Mouse (Mus musculus) embryo, embryonic 10.5 days (tissue): ENCODE measurements around the gene Zfp341.

Experiments used
- DNase-seq: peaks from one replicate; pipeline ENCODE4 v3.0.0-alpha.2; 2015; ENCODE audit warnings: low spot score

The Zfp341 gene

DNA sequence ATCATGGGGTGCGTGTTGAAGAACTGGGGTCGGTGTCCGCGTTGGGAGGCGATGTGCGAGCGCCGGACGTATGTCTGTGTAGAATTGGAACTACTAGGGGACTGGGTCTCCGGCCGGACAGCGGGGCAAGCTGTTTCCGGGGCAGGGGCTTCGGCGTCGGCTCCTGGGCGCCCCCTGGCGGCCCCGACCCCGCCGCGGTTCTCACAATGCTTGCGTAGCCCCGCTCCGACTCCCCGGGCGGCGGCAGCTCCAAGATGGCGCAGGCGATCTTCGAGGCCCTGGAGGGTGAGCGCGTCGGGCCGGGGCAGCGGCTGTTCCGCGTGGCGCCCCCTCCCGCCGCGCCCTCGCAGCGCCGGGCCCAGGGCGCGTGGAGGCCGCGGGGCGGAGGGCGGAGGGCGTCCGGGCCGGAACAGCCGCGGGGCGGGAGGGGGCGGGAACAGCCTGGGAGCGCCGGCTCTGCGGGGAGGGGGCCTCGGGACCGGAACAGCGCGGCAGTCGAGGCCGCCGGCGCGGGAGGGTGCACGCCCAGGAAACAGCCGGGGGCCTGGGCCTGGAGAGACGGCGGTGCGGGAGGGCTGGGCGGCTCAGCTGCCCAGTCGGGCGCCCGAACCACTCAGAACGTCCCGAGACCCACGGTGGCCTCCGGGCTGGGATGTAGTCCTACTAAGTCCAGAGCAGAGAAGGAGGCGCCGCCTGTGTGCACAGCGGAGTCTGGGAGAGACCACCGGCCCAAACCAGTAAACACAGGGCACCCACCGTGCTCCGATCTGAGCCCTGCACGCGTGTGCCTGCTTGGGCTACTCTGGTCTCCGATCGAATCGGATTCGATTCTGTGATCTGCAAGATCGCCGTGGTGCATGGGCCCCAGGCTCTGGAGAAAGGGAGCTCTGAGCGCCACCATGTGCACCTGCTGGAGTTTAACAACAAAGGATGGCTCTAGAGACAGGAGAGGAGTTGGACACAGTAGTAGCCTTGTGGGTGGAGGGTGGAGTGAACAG is at the start of gene Zfp341, which contains the start of gene 4930519P11Rik:
TSS of gene Zfp341 (plus strand) at position 180 of the 998 bp plus-strand sequence.
TSS of gene 4930519P11Rik (minus strand) at position 320 of the 998 bp plus-strand sequence.
- DNase-seq, result peak; percentile 93

DNA sequence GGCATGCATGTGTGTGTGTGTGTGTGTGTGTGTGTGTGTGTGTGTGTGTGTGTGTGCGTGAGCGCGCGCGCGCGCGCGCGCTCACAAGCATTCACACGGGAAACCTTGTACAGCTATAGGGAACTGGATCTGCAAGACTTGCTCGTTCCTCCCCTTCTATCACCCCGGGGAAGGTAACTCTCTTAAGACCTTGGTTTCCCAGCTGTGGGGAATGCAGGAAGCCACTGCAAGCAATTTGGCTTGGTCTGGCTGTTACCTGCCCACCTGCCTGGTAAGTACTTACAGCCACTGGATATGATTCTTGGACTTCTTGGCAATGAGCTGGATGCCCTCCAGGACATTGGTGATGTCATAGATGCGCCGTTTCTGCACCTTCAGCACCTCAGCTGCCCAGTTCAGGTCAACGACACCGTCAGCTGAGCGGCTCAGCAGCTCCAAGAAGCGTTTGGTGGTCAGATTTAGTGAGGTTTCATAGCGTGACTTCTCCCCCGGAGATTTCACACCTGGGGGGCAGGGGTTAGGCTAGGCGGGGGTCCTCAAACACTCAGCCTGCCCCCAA is 49.4 kb upstream of the Zfp341 start:
- DNase-seq, result no peak

DNA sequence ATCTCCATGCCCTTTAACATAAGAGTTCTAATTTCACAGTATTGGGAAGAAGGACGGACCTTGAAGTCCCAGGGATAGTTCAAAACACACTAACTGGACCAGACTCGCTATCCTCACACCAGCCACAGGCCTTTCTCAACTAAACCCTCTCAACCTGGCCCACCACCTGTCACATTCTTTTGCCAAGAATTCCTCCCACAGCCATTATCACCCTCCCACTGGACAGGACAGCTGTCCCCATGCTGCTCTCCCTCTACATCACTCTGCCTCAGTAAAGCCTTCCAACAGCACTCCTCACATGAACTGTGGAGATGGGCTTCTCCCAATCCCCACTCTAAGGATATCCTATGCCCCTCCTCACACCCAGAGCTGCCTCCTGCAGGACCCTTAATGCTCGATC is 47.5 kb upstream of the Zfp341 start:
- DNase-seq, result no peak

DNA sequence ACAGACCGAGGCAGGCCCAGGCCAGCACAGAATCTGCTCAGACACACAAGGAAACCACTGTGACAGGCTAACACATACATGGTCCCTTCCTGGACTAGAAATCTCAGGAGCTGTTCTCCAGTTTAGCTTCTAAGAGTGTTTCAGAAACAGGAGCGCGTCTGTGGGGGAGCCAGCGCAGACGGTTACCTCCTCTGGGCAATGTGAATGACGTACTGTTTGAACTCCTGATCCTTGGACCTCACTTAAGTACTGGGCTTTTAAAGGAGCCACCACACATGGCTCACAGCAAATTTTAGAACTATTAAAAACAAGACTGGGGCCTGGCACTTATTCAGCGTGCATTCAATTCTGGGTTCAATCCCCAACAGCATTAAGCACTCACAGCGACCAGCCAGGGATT is 46.5 kb upstream of the Zfp341 start:
- DNase-seq, result no peak

DNA sequence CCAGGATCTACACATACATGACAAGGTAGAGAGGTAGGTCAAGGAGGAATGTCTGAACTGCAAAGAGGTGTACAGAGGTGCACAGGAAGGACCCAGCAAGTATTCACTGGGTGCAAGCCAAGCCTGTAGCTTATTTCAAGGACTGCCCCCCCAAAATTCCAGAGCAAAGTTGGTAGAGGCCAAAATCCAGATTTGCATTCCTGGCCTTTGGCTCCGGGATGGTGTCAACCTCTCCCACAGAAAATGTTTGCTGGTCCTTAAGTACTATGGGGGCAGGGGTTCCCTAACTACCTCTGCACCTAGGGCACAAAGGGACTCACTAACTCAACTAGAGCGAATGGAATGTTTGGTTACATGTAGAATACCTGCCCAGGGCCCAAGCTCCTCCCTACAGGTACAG is 45.3 kb upstream of the Zfp341 start:
- DNase-seq, result no peak

DNA sequence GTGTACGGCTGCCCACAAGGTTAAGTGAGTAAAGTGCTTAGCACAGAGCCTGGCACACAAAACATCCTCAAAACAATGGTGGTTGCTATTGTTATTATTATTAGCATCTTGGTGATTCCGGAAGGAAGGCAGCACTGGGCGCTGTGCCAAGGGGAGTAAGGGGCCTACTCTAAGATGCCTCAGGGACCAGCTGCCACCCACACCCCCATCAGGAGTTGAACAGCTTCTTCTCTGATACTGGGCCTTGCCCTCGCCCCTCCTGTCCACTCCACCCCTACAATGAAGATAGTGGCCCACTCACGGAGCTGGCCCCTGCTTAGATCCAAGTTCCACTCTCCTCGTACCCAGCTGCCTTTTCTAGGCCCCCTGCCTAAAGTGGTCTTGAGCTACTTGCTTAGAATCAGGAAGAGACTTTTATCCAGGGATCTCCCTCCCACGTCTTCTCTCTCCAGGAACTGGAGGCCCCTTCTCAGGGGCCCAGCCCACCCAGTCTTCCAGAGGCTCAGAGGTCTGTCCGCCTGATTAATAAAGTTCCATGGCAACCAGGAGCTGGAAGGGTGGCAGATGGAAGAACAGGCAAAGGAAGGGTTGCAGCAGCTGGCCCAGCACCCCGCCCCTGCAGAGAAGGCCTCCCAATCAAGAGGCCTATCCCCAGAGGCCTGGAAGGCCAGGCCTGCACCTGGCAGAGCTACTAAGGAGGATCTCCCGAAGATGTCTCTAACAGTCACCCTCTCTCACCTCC is 44.6 kb upstream of the Zfp341 start:
- peak; percentile 64 for DNase-seq

DNA sequence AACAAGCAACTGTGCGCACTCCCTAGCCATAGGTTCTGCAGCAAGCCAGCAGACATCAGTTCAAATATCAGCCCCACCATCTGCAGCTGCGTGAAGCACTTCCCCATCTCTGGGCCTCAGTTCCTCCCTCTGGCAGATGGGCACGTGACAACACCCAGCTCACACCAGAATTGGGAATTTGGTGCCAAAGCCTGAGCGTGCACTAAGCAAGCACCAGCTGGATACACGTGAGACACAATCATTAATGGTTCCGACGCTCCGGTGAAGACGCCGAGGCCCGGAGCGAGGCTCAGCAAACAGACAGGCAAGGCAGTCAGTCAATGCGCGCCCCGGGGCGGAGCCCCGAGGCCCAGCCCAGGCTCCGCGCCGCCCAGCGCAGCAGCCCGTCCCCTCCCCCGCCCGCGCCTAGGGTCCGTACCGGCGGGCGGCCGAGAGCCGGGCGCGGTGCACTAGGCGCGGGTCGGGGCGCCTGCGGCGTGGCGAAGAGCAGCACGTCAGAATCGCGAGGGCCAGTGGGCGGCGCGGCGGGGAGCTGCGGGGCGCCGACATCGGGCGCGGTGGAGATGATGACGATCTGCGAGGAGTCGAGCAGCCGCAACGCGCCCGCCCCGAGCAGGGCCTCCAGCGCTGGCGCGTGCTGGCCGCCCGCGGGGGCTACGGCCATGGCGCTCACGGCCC is 43.9 kb upstream of the Zfp341 start:
- DNase-seq, result peak; percentile 72

DNA sequence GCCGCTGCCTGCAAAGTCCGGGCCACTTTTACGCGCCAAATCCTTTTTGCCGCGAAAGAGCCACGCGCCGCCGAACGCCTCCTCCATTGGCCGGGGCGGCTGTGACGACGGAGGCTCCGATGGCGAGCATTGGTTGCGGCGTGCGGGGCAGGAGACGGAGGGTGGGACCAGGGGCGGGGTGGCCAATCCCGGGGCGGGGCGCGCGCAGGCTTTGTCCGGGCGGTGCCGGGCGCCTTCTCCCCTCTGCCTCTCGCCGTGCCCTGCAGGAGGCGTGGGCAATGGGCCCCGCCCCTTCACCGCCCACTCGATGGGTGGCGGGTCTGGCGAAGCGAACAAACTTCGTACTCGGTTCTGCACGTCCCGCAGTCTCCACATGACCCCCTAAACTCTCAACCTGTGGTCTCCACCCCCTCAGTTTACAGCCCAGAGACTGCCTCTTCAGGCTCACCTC is 43.2 kb upstream of the Zfp341 start, which contains the start of gene E2f1:
TSS of gene E2f1 (minus strand) at position 57 of the 451 bp plus-strand sequence.
- peak; percentile 97 for DNase-seq

DNA sequence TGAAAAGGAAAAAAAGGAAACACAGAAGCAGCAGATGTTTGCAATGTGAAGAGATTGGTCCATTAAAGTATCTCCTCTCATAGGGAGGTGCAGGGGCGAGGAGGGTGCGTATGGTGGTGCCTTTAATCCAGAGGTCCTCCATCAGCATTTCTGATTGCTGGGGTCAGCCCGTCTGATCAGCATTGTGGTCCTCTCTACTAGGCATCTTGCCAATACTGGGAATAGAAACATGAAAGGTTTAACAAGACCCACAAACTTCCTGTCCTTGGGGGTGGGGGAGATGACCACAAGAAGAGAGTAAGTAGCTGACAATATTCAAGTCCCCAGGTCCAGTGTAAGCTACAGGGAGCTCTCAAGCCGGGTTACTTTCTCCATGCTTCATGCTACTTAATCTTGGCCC is 42.4 kb upstream of the Zfp341 start:
- no peak for DNase-seq

DNA sequence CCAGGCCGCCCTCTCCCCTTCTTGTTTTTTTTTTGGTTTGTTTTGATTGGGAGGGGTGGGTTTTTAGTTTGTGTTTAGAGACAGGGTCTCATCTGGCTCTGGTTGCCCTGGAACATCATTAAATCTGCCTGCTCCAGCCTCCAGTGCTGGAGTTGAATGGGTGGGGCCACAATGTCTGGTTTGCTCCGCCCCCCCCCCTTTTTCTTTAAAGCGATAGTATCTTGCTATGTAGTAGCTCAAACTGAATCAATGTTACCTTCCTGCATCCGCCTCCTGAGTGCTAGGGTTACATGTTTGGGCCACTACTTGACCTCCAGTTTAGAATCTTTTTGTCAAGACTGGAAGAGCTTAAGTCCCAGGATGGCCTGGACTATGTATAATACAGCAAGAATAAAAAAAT is 41.8 kb upstream of the Zfp341 start:
- DNase-seq, result no peak

DNA sequence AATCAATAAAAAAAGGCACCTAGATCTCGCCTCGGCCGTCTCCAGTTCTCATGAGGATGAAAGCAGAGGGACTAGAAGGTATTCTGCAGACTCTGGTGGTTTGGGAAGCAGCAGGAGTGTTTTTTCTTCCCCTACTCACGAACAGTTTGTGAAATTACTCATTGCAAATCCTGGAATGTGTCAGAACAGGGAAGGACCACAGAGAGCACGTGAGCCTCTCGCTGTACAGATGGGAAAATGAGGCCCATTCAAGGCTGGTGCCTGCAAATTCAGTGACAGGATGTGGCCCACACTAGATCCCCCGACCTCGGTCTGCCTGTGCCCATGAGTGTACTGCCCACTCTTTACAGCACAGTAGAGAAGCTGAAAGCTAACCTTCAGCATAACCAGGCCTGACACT is 41.1 kb upstream of the Zfp341 start:
- DNase-seq, result no peak

DNA sequence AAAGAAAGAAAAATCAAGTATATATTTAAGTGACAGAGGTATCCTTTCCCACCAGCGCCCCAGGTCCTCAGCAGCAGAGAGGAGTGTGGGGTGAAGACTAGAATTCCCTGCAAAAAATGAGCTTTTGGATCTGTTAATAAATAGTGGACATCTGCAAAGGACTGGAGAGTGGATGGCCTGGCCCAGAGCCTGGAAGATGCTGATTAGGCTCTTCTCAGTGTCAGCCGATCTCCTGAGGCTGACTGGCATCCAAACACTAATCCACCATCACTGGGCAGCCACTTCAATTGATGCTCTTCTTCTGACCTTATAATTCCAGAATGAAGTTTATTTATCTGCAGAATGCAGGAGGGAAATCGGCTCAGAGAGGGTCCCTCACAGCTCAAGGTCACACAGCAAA is 40.1 kb upstream of the Zfp341 start:
- no peak for DNase-seq

DNA sequence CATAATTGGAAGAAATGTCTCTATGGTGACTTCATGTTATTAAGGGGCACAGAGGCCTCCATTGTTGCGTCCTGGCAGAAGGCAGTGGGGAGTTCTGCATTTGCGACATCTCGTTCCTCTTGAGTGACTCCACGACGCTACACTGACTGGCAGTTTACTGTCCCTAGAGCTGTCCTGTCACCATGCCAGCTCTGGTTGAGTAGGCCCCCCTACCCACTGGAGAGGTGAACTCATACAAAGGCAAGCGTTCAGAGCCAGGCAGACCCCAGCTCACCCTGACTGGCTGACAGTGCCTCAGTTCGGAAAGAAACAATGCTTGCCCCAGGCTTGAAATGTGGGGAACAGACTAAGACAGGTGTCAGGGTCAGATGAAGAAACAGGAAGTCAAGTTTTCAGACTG is 38.8 kb upstream of the Zfp341 start:
- DNase-seq, result no peak

DNA sequence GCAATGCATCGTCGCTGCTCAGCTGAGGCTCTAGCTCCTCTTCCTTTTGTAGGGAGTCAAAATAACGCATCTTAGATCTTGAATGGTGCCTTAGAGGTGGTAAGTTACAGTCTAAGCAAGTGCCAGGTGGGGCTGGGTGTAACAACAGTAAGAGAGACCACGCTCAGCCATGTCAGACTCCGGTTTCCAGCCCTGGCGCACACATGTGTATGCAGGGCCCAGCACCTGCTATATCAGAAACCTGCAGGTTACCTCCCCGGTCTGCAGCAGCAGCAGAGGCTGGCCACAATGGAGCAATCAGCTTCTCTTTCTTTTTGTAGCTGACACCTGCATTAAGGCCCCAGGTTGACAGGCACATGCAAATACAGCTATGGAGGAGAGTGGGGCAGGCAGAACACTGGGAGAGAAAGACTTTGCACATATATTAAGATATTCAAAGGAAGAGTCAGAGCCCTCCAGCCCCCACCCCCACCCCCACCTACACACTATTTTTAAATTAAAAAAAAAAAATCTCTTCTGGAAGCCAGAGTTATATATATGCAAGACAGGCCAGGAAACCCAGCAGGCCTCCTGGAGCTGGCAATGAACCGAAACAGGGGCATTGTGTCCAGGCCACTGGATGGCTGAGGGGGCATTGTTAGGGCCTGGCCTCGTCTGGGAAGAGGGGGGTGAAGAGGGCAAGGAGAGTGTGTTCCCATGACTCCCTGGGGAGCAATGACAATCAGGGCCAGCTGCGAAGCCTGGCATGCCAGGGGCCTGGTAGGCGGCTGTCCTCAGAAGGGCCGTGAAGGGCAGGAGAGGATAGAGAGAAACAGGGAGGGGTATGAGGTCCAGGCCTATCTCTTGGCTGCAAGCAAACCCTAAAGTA is 36.0 kb upstream of the Zfp341 start:
- peak; percentile 69 for DNase-seq

DNA sequence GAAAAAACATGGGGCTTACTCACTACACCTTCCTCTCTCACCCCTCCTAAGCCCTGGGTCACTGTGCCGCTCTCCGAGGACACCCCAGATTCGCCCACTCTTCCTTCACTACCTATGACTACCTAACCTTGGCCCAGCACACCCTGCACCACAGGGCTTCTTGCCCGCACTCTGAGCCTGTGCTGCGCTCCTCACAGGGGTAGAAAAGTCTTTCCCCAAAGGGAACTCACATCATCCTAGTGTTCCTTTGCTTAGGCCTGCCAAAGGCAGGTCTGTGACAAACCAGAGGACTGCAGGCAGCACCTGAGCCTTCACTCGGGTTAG is 35.4 kb upstream of the Zfp341 start:
- DNase-seq, result no peak

DNA sequence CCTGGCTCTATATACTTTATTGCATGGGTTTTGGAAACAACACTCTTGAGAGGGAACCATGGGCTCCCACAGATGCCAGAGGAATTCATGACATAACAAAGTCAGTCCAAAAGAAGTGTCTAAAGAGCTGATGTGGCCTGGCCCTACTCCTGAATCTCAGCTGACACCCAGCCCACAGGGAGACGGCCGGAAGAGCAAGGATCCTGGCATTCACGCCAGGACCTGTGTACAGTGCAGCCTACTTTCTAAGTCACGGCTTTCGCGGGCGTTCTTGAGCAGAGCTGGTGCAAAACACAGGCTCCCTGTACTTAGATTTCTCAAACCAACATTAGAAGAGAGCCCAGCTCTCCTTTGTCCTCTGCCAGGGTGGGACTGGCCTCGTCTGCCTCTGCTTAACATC is 32.5 kb upstream of the Zfp341 start:
- DNase-seq, result no peak

DNA sequence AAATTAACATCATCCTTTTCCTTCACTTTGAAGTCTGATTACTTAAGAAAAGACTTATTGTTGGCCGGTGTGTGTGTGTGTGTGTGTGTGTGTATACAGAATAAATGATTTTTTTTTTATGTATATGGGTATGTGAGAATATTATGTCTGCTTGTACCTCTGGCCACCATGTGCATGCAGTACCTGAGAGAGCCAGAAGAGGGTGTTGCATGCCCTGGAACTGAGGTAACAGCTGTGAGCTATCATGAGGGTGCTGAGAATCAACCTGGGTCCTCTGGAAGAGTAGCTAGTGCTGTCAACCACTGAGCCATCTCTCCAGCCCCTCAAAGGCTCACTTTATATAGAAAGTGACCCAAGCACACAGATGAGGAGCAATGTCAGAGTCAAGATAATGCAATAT is 31.7 kb upstream of the Zfp341 start:
- DNase-seq, result no peak

DNA sequence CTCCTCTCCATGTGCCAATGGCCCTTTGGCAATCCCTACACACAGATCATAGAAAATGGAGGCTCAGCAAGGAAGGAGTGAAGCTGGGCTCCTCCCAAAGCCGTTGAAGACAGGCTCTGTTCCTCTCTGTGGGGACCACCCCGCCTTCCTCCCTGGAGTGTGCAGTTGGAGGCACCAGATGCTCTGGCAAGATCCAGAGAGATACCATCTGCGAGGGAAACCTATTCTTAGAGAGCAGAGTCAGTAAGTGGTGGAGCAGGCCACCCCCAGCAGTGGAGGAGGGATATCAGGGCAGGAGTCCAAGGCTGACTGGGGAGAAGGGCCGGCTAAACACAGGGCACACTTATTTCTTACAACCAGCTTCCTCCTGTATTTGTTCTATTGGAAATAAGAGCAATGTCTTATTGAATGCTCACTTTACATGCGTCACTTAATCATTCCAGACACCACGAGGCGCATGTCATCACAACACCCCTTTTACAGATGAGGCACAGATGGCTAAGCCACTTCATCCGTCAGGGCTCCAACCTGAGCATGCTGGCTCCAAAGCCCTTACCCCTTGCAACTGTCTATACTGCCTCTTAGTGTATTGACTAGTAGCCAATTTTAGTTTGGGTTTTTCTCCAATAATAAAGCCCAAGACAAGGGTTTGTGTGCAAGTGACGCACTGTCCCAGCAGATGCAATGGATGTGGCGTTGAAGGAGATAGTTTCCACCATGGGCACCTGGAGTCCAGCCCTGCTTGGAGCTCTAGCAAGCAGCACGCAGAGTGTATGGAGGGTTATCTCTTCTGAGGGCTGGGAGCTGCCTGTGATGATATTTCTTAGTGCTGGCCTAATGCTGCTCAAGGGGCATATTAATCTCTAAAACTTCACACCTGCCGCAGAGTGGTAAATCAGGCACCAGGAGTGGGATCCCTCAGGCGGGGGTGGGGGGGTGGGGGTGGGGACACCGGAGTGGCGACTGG is 28.9 kb upstream of the Zfp341 start:
- DNase-seq, result no peak

DNA sequence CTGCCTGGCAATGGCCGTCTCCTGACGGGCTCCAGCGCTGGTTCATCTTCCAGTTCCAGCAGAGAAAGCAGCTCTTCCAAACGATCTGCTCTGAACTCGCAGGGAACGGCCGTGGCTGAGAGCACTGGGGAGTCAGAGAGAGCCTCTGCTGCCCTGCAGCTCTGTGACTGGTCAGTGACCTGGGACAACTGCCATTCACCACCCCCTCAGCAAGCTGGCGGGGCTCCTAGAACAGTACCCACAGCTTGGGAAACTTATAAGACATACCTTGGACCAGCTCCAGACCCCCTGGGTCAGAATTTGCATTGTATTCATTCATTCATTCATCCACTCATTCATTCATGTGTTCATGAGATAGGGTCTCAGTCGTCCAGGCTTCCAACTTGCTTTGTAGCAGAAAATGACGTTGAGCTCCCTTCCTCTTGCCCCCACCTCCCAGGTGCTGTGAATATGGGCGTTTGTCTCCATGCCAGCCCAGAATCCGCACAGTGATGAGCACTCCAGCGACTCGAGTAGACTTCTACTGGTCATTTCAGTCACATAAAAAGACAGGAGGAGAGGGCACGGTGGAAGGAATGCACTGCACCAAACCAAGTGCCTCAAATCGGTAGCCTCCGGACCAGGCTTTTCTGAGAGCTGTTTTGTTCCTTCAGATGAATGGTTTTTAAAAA is 28.0 kb upstream of the Zfp341 start:
- DNase-seq, result no peak
